Mouse (Mus musculus): ENCODE measurements at regions not wholly inside any gene's neighbourhood (a gene's known extent, or its start where the extent isn't known, plus 50 kb on each side); places are given as distances from the start of the nearest gene placed in this dataset.
A peak's percentile ranks its signal among the peaks of the same experiment; 100 is the strongest.

DNA sequence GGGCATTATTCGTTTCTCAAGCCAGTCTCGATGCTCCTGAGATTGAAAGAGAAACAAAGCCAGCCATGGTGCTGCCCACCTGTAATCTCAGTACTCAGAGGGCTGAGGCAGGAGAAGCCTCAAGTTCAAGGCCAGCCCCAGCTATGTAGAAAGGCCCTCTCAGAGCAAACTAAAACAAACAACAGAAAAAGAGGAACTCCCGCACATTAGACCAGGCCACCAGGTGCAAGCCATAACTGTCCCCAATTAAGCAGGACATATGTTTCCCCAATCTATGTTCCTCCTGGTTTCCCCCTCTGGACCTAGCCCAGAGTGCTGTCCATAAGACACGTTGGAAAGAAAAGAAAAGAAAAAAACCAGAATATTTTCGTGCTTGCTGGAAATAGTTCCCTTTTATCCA is 142.5 kb downstream of the Cdc5l start:
- ATAC-seq, result no peak

DNA sequence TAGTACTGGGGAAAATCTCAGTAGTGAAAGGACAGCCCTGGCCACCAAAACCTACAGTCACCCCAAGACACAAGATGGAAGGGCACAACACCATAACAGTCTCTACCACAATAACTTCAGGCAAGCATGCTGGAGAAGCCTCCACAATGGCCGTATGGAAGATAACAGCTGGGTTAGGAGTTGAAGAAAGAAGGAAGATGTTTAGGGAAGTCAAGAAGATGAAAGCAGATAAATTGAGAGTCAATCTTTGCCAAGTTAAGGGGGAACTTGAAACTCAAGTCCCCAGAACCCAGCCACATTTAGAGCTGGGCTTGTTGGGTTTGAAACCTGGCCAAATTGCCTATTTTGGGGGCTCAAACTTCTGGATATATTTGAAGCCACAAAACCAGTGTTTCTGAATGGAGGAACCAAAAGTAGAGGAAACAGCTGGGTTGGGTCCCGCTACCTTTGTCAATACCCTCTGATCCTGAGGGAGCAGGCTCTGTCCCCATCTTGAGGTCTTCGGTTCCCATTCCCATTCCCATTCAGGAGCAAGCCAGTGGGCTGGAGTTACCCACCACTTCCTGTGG is 147.8 kb downstream of the Cdc5l start:
- ATAC-seq, result no peak

GRCm38 (mm10) chr17:45281554-45281953 is 152.0 kb downstream of the Cdc5l start:
- ATAC-seq, result no peak

DNA sequence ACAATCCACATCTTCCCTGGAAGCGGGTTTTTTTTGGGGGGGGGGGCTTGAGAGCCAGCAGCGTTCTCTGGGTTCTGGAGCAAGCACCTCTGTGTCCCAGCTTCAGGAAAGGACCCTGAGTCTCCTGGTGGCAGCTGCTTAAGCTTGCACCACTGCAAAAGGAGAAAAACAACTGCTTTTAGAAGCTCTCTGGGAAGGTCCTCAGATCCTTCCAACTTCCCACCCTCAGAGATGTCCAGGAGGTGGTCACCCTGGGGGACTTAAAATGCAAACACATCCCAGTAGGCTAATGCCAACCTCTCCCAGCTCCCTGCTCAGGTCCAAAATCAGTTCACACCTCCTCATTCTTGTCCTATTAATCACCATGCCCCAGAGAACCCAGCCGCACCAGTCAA is 153.7 kb downstream of the Cdc5l start:
- ATAC-seq, result no peak

DNA sequence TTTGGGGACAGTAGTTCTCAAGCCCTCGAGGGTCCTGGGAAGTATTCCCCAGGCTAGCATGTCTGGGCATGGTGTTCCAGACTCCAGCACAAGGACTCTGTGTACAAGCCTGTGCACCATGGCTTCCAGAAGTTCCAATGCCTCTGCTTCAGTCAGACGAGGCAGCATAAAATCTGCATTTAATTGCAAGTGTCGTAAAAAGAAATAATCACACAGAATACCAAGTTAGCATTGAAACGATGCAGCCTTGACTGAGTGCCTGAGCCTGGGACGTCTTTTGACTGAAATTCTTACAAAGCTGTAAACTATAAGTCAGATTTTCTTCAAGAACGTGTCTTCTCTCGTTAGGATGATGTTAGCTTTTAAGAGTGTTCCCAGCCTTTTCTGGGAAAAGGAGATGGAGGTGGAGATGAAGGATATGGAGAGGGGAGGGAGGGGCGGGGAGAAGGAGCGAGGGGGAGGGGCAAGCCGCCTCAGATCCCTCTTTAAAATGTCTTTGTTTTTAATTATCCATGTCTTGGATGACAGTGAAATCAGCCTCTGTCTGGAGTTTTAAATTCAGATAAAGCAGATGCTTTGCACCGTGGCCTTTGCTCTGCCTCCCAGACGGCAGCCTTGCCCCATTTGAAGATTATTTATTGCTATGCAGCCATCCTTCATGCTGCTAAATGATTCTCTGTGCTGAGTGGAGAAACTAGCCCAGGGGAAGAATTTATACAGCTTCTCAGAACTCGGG is 154.3 kb downstream of the Cdc5l start:
- no peak for ATAC-seq

DNA sequence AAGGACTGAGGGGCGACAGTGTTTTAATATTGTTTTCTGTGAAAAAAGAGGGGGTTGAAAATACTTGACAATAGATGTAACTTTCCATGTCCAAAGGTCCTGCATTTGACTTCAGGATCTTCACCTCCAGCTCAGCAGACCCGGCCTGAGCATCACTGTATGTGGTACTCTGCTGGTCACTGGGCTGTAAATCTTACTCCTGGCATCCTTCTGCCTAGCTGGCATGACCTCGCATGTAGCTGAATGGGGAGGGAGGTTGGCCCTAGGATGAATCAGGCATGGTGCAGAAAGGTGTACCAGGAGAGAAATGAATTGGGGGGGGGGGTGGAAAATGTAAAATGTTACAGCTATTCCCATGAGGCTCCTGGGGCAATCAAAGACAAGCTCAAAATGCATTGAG is 156.0 kb downstream of the Cdc5l start:
- no peak for ATAC-seq

- ATAC-seq, result no peak
Measured at GRCm38 (mm10) chr17:45276686-45277405, 156.7 kb downstream of the Cdc5l start.

DNA sequence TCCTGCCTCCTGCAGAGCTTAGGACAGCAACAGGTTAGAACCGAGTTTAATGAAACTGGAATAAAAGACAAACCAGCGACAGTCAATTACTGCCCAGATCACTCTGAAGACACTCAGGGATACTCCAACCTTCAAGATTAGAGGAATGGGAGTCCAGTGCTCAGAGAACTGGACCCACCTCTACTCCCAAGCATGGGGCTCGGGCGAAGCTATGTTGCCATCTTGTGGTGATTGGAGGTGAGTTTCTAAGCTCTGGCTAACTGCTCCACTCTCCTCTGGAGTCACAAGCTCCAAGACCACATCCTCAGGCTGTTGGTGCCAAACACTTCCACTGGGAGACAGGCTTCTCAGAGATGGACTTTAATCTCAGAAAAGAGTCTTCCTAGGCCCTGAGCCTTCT is 158.6 kb downstream of the Cdc5l start:
- no peak for ATAC-seq

DNA sequence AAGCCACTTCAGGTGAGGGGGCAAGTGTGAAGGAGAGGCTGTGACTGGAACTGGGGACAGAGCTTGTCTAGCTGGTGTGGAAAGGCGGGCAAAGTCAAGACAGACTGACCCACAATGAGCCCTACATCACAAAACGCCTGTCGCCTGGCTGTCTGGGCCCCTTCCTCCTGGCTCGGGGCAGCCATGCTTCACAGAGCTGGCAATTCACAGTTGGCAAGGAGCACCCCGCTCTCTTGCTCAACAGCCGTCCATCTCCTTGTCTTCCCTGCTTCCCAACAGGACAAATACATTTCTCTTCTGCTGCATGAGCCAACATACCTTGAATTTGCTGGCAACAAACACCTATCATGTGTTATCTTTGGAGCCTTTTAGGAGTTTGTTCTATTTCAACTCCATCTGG is 166.8 kb downstream of the Cdc5l start:
- ATAC-seq, result no peak

- no peak for ATAC-seq
Measured at GRCm38 (mm10) chr17:45265587-45265986, 167.9 kb downstream of the Cdc5l start.

- ATAC-seq, result no peak
Measured at GRCm38 (mm10) chr17:45264434-45264833, 169.1 kb downstream of the Cdc5l start.

DNA sequence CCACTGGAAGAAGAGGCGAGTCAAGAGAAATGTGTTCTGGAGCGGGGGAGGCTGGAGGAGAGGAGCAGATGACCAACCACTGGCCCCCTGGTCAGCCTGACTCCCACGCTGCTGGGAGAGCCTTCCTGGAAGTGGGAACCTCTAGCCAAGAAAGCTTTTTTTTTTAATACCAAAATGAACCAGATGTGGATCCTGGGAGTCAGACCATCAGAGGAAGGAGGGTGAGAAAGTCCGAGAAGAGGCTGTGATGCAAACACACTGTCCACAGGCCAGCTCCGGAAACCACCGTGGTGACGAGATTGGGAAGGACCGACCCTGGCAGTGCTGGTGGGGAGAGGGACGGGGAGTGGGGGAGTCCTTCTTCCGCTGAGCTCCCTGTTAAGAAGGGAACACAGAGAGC is 173.1 kb downstream of the Cdc5l start:
- no peak for ATAC-seq

GRCm38 (mm10) chr17:45258007-45258406 is 175.5 kb downstream of the Cdc5l start:
- ATAC-seq, result peak; percentile 34

- ATAC-seq, result no peak
Measured at GRCm38 (mm10) chr17:45252593-45253230, 180.8 kb downstream of the Cdc5l start.

- peak; percentile 78 for ATAC-seq
Measured at GRCm38 (mm10) chr17:45251034-45251730, 182.4 kb downstream of the Cdc5l start.

GRCm38 (mm10) chr17:45250450-45250849 is 183.1 kb downstream of the Cdc5l start:
- ATAC-seq, result no peak

DNA sequence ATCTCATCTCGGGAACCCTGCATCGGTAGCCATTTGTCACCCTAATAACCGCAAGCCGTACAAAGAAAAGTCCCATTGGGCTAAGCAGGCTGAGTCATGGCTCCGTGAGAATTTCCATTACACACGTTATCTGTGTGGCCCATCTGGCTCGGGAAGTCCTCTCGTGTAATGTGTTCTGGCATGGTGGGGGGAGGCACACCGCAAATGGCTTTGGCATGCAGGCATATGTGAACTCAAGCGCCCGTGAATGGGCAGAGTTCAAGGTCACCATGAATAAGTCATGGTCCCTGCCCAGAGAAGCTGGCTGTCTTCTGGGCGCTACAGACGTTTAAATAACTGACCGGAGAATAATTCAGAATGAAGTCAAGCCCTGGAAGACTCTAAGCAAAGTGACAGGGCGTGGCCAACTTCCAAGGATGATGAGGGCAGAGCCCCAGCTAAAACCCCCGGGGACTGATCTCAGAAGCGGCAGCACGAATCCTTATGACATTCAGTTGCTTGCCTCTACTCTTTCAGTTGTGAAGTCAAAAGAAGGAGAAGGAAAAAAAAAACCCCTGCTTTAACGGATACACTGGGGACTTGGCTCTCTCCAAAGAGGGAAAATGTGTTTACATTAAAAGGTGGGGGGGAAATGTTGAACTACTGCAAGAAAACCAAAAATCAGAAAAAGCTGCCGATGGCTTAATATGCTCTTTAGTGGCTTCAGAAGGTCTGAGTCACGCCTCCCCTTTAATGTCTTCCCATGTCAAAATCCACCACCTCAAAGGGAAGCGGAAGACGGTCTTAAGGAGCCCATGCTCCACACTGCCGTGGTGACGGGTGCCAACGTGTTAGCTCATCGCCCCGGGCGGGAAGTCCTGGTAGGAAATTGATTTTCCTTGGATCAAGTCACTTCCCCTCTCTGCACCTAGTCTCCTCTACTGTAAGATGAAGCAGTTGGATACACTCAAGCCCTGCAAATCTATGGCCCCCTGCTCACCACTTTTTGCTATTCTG is 186.1 kb downstream of the Cdc5l start:
- ATAC-seq, result no peak

DNA sequence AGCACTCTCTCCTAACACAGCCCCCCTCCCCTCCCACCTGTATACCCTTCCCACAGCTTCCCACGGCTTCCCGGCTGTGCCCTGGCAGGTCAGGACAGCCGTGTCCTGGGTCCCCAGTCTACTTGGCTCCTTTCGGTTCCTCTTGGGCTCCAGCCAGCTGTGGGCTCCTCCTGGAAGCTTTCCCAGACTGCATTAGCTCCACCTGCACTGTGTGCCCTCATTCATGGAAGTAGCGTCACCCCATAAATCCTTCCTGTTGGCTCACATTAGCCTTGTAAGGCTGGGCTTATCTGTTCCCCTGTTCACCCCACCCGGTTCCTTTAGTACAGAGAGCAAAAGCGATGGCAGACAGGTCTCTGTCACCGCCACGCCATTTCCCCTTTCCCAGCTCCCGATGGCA is 188.7 kb downstream of the Cdc5l start:
- no peak for ATAC-seq

- no peak for ATAC-seq
Measured at GRCm38 (mm10) chr17:45243103-45243502, 190.4 kb downstream of the Cdc5l start.

DNA sequence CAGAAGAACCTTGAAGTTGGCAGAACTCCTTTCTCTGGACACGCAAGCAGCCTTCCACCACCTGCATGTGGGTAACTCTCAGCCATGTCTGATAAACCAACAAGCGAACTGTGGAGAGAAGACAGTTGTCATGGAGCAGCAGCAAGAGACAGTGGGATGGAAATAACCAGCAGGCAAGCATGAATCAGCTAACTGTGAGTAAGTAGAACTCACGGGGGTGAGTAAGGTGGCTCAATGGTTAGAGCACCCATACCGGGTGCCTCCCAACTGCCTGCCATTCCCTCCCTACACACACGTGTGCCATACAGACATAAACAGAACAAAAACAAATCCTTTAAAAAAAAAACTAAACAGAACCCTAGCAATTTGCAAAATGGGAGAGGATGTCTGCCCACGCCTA is 191.5 kb downstream of the Cdc5l start:
- no peak for ATAC-seq

DNA sequence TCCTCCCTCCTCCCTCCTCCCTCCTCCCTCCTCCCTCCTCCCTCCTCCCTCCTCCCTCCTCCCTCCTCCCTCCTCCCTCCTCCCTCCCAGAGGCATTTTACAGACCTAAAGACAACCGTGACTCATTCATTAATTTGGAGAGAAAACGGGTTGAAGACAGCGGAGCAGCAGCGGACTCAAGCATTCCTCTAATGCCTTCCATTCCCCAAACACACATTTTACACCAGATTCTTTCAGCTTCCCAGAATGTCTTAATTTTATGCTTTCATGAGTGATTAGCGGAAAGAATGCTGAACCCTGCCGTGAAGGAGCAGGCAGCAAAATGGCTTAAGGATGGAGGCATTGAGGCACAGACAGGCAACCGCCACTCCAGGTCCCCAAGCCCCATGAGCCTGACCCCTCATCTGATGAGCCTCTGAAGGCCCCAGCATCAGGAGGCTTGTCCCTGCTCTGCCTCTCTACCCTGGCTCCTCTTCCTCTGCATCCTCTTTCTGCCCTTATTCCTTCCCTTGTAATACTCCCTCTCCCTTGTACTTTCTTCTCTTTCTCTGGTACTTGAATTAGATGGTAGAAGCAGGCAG is 192.5 kb downstream of the Cdc5l start:
- ATAC-seq, result no peak

Measured in CD4-positive, CD25-positive, alpha-beta regulatory T cell, adult 4 months (primary cell).